Mouse (Mus musculus) heart, postnatal 10 days (tissue): ENCODE results near the gene Sprn. TPM values are rescaled to one million over a fixed set of nuclear protein-coding genes. Genes with fewer than 3 reads are reported as not detected.

Experiments used
- DNase-seq, 2 experiments: peaks; one replicate each; pipeline ENCODE4 v3.0.0; 2021
- intact Hi-C: fragments of 180-260 bp; cut with DNase I; formaldehyde crosslinking; loops from one replicate; pipeline ENCODE4 v1.15.1; 2025
- total RNA-seq, 2 experiments: library from RNA; stranded (reverse); gene quantifications; 2 replicates each; pipeline ENCODE4 v1.2.3; 2021

Sprn gene
- total RNA-seq, 2 experiments from 2014 or later, result 0.50 to 0.55 TPM

DNA sequence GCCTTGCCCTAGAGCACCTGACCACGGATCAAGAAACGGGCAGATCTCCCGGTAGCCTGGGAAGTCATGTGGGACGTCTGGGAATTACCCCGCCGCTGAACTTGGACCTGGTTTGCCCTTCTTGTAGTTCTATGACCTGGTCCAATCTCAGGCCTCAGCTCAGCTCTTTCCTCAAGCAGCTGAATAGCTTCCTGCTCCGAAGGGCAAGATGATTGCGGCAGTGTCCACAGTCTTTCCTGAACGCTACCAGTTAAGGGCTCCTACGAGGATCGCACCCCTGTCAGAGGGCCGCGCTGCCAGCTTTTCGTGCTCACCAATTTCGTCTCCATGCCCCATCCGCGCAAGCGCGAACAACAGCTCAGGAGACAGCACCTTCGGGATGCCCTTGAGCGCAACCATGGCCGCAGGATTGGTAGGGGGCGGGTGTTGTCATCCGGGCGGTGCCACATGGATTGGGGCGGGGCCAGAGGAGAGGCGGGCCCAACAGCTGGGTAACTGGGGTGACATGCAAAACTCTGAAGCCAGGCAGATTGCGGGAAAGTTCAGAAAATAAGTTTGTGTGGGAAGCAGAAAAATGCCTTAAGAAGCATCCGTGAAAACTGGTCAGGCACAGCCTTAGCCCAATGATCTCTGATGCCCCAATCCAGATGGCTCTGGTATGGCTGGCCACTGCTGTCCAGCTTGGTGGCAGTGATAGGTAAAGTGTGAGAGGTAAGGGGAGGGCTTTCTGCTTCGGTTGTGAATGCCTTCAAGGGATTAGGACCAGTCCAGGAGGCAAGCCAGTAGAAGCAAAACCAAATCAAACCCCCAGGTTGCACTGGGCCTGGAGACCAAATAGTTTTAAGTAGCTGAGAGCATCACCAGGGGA is 52.5 kb downstream of the Sprn start, which contains the start of gene Fuom:
Gene Fuom, minus strand, starts transcription at position 449 of the 868 bp plus-strand sequence.
- intact Hi-C loops, result no loop called here
- DNase-seq, result peak; percentile 92 to 93

DNA sequence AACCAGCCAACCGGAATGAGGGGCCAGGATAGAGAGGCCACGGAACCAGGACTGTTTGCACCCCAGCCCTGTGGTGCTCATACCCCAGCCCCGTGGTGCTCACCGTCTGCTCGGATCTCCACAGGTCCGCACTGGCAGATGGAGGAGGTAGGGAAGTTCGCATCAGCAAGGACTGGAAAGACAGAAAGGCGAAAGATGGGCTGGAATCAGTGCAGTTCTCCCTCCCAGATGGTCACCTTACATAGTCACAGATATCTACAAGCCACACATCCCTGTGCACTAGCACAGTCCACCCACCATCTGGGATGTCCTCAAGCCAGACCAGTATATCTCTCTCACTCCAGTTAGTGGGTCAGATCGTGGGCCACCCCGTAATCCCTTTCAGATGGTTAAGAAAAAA is 53.2 kb downstream of the Sprn start:
- DNase-seq, result peak in 1 of 2 experiments; percentile 24
- intact Hi-C loops, result no loop called here

Other genes starting within 250 kb of the Sprn start
- not detected for gene Utf1, start 211.1 kb downstream of the Sprn start, total RNA-seq
- gene 6430531B16Rik, start 176.1 kb downstream of the Sprn start, total RNA-seq, result not detected
- gene Adam8, start 162.3 kb downstream of the Sprn start, total RNA-seq, result under 1 TPM; 0.30 to 0.86 TPM
- gene Zfp511, start 118.5 kb downstream of the Sprn start, total RNA-seq, result 10 to 100 TPM; 13.1 to 13.8 TPM
- gene Tubgcp2, start 118.2 kb downstream of the Sprn start, total RNA-seq, result 10 to 100 TPM; 36.5 to 37.1 TPM
- gene Msx3, start 105.8 kb downstream of the Sprn start, total RNA-seq, result not detected
- gene Caly, start 72.3 kb downstream of the Sprn start, total RNA-seq, result under 1 TPM in 1 of 2 experiments, not detected in 1; 0.25 TPM
- not detected for gene Prap1, start 61.5 kb downstream of the Sprn start, total RNA-seq
- gene Fuom, start 52.4 kb downstream of the Sprn start, total RNA-seq, result 10 to 100 TPM; 90.7 to 93.7 TPM
- 1 to 10 TPM; 4.1 to 5.6 TPM for gene Paox, start 39.1 kb downstream of the Sprn start, total RNA-seq
- gene Echs1, start 38.4 kb downstream of the Sprn start, total RNA-seq, result 100 to 1,000 TPM; 240 to 272 TPM
- 10 to 100 TPM; 22.9 to 25.3 TPM for gene Mtg1, start 17.3 kb downstream of the Sprn start, total RNA-seq
- not detected for gene Olfr522, start 9.9 kb upstream of the Sprn start, total RNA-seq
- gene Olfr523, start 18.3 kb upstream of the Sprn start, total RNA-seq, result not detected
- not detected for gene Olfr524, start 51.1 kb upstream of the Sprn start, total RNA-seq
- not detected for gene Cd163l1, start 63.4 kb upstream of the Sprn start, total RNA-seq
- not detected for gene 5830411N06Rik, start 92.4 kb upstream of the Sprn start, total RNA-seq
- not detected for gene Olfr525, start 166.0 kb upstream of the Sprn start, total RNA-seq
- not detected for gene Olfr527, start 179.1 kb upstream of the Sprn start, total RNA-seq
- not detected for gene Olfr60, start 206.8 kb upstream of the Sprn start, total RNA-seq
- not detected for gene Olfr530, start 221.5 kb upstream of the Sprn start, total RNA-seq
- not detected for gene Olfr531, start 248.0 kb upstream of the Sprn start, total RNA-seq